9 mouse cellular contexts compared by ENCODE assay signal in genomic region chr11:77737289-77737688, GRCm38 (mm10). TPM values are rescaled to one million over a fixed set of nuclear protein-coding genes. Genes with fewer than 3 reads are reported as not detected.
A peak's percentile ranks its signal among the peaks of the same experiment; 100 is the strongest.
DNase-seq lines count a peak whose midpoint lies in the region; ATAC-seq and TF ChIP-seq lines count a peak whose summit lies in the region.
"Had no signal": no experiment of that assay in that cellular context is flagged by ENCODE, and none has a peak within 500 bp of the region (broad histone marks: within the 10 kb centered on the region; RNA-seq: fewer than 3 reads in every experiment).

No protein-coding gene starts in this region.

- TF ChIP-seq CTCF in lung, adult 2 months (IDR thresholded peaks at IDR 0.05; ENCODE audit: insufficient read depth, low read length) = peak; percentile 88

- ATAC-seq in cerebellum, adult (ENCODE audit: insufficient number of reproducible peaks, low FRiP score, low TSS enrichment) = peak; percentile 75; the same call in 1 of the 2 replicates

- H3K9me3 ChIP-seq in ES-E14 (ENCODE audit: control insufficient read depth, insufficient read depth, low read depth, low read length) = no peaks in the 10 kb centered on the region
- H3K9me3 ChIP-seq: limb, embryonic 13.5 days had no signal

- in situ Hi-C loops in ES-E14 (cut with MboI; ENCODE audit: low sequenced_read_pairs in 2 of 2, unreplicated experiment in 2 of 2) = loop anchor here in 1 of 2 experiments (10.0 kb wide), 1 partner anchor 58 kb away; no protein-coding TSS in a partner anchor

- no peak overlapping the region; the same call in 1 of the 2 replicates for H3K27ac ChIP-seq in ES-E14 (ENCODE audit: insufficient read depth, low read depth, low read length, poor library complexity, severe bottlenecking)
- H3K27ac ChIP-seq: limb, embryonic 13.5 days had no signal

- under 1% methylated on average over 6 of the region's 6 CpGs for whole genome bisulfite sequencing in lung, adult 2 months

- peak; percentile 65 for DNase-seq in 416B (ENCODE audit: low read depth)
- peak; percentile 80 for DNase-seq in ES-E14 (ENCODE audit: low read depth, low spot score)
- DNase-seq in frontal cortex, postnatal 14 days (ENCODE audit: low spot score in 2 of 2) = peak; percentile 40 to 83
- DNase-seq in kidney, postnatal 36 days = peak; percentile 91 to 96
- peak; percentile 79 for DNase-seq in lung, adult 2 months
- peak; percentile 72 for DNase-seq in right cerebral cortex, postnatal 25 days
- DNase-seq in urinary bladder, postnatal 36 days (ENCODE audit: low spot score in 2 of 2) = peak; percentile 69 to 82

- H3K36me3 ChIP-seq in ES-E14 (ENCODE audit: control insufficient read depth, insufficient read depth, low read length, poor library complexity, severe bottlenecking) = no peaks in the 10 kb centered on the region
- H3K36me3 ChIP-seq: limb, embryonic 13.5 days had no signal

- H3K4me3 ChIP-seq in ES-E14 (ENCODE audit: insufficient read depth in 1 of 2, low read depth in 1 of 2, low read length in 2 of 2, poor library complexity in 1 of 2, severe bottlenecking in 1 of 2) = no peak overlapping the region
- no peak overlapping the region for H3K4me3 ChIP-seq in lung, adult 2 months (replicated peaks; ENCODE audit: extremely low read depth, low read depth, low read length)
- H3K4me3 ChIP-seq: limb, embryonic 13.5 days had no signal

- peaks cover 7 to 9% of the 10 kb centered on the region in 2 experiments for H3K4me1 ChIP-seq in ES-E14 (ENCODE audit: control insufficient read depth in 2 of 2, insufficient read depth in 2 of 2, low read length in 2 of 2, poor library complexity in 1 of 2)
- no peaks in the 10 kb centered on the region for H3K4me1 ChIP-seq in lung, adult 2 months (ENCODE audit: control insufficient read depth, insufficient read depth, low read length)
- H3K4me1 ChIP-seq: limb, embryonic 13.5 days had no signal

- TF ChIP-seq POLR2A in lung, adult 2 months (IDR thresholded peaks at IDR 0.05; ENCODE audit: borderline replicate concordance, extremely low read depth, low read depth, low read length) = no peak

- no peak overlapping the region for H3K9ac ChIP-seq in ES-E14 (ENCODE audit: insufficient read depth, low read depth, low read length, poor library complexity, severe bottlenecking)
- H3K9ac ChIP-seq: limb, embryonic 13.5 days had no signal

TF ChIP-seq in ES-E14, 5 proteins besides CTCF, POLR2A, EP300 and RAD21:
- no peak for TF ChIP-seq ZNF384 (IDR thresholded peaks at IDR 0.05; ENCODE audit: low read depth, low read length)

RNA-seq across cellular contexts. Expression of gene Cryba1, which starts 12.2 kb away (rescaled TPM):
- total RNA-seq in ES-E14 (2012; rRNA removed) = 0.32 TPM in 1 of 2 replicates, not detected in the other
- polyA plus RNA-seq in lung, adult 2 months (2012; rRNA removed) = not detected in 2 replicates
- polyA plus RNA-seq: limb, embryonic 13.5 days had no signal

RNA-seq across cellular contexts. Expression of gene Myo18a, which starts 25.8 kb away (rescaled TPM):
- 33.3 and 46.5 TPM in 2 replicates for total RNA-seq in ES-E14 (2012; rRNA removed)
- 63.7 and 92.1 TPM in 2 replicates for polyA plus RNA-seq in lung, adult 2 months (2012; rRNA removed)

RNA-seq across cellular contexts. Expression of gene Gm10277, which starts 50.3 kb away (rescaled TPM):
- total RNA-seq in ES-E14 (2012; rRNA removed) = 0.18 and 0.32 TPM in 2 replicates
- polyA plus RNA-seq in lung, adult 2 months (2012; rRNA removed) = not detected in 2 replicates

RNA-seq across cellular contexts. Expression of gene Nufip2, which starts 51.3 kb away (rescaled TPM):
- 153 and 165 TPM in 2 replicates for total RNA-seq in ES-E14 (2012; rRNA removed)
- polyA plus RNA-seq in lung, adult 2 months (2012; rRNA removed) = 11.6 and 20.5 TPM in 2 replicates
